Mouse (Mus musculus) neutrophil, adult 59 days (primary cell): ENCODE data around the gene C1ql3. TPM values are rescaled to one million over a fixed set of nuclear protein-coding genes. Genes with fewer than 3 reads are reported as not detected.

Experiments used
- total RNA-seq, 2 experiments: library from RNA; stranded (reverse); gene quantifications; 1 replicate in 1 of 2; 2 replicates in 1 of 2; pipeline ENCODE4 v1.2.4; 2023

C1ql3 gene
- not detected for total RNA-seq

GRCm38 (mm10) chr2:13011472-13011871, at the start of gene C1ql3:
C1ql3 (minus strand) TSS chr2:13011806.

Other genes with a start within 250 kb of the C1ql3 start
- 1 to 10 TPM in 1 of 2 experiments, under 1 TPM in 1; 0.91 to 1.3 TPM for gene Pter, start 87.8 kb downstream of the C1ql3 start, total RNA-seq